Mouse (Mus musculus) hindbrain, embryonic 12.5 days (tissue): ENCODE data around the gene Eif2d. TPM values are rescaled to one million over a fixed set of nuclear protein-coding genes. Genes with fewer than 3 reads are reported as not detected.

Experiments used
- ATAC-seq: fragments of 200-750 bp; cut with Nextera tagmentation; 2 replicates; pipeline ENCODE4 v1.8.0; 2017; ENCODE audit warnings: moderate TSS enrichment; ENCODE audit not compliant: low FRiP score
- H3K27ac ChIP-seq: fragments of 300-500 bp; sonication (generic); 2 replicates; pipeline ENCODE4 v1.5.1; 2016; ENCODE audit warnings: mild to moderate bottlenecking
- H3K27me3 ChIP-seq: fragments of 300-500 bp; sonication (generic); 2 replicates; pipeline ENCODE4 v1.6.1; 2016; ENCODE audit warnings: mild to moderate bottlenecking
- H3K36me3 ChIP-seq: fragments of 300-500 bp; sonication (generic); 2 replicates; pipeline ENCODE4 v1.6.1; 2016; ENCODE audit warnings: mild to moderate bottlenecking
- H3K4me1 ChIP-seq: fragments of 300-500 bp; sonication (generic); 2 replicates; pipeline ENCODE4 v1.6.1; 2016
- H3K4me2 ChIP-seq: fragments of 300-500 bp; sonication (generic); replicated peaks from 2 replicates; pipeline ENCODE4 v1.6.1; 2016; ENCODE audit warnings: mild to moderate bottlenecking
- H3K4me3 ChIP-seq: fragments of 300-500 bp; sonication (generic); 2 replicates; pipeline ENCODE4 v1.5.1; 2016; ENCODE audit warnings: mild to moderate bottlenecking
- H3K9ac ChIP-seq: fragments of 300-500 bp; sonication (generic); 2 replicates; pipeline ENCODE4 v1.6.1; 2016; ENCODE audit warnings: mild to moderate bottlenecking, moderate library complexity
- H3K9me3 ChIP-seq: fragments of 300-500 bp; sonication (generic); replicated peaks from 2 replicates; pipeline ENCODE4 v1.6.1; 2016; ENCODE audit warnings: mild to moderate bottlenecking
- WGBS: fragments of 180-500 bp; shearing (Covaris S2); methylation state at CpG from one replicate; pipeline ENCODE4 v1.1.7; 2016; 5-methylcytosine and 5-hydroxymethylcytosine counted together
- polyA plus RNA-seq: library from polyadenylated mRNA; unstranded; fragments of >200 nt; fragmentation: Nextera tagmentation; extraction: Ambion mirVana; gene quantifications from 2 replicates; pipeline ENCODE4 v1.2.1, GENCODE M21; 2016

Eif2d gene
- polyA plus RNA-seq, 1 experiment from 2014 or later: 53.1 TPM

DNA sequence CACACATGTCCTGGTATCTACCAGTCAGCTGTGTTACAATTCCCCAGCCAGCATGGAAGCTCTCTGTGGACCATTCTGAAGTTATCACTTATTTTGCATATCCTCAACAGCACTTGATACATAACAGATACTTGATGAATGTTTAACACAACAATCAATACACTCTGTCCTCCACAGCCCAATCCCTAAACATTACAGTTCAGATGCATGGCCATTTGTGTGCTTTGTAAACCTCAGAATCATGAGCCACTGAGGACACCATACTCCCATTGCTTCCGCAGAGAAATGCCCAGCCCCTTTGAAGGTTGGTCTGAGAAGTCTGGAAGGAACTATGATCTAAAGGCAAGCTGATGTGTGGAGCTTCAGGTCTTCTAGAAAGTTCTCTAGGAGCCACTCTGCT, 58.7 kb downstream of the Eif2d start:
- no peak overlapping the region for H3K9ac ChIP-seq
- H3K4me2 ChIP-seq: no peak overlapping the region
- H3K4me3 ChIP-seq: no peak overlapping the region
- H3K27me3 ChIP-seq: no peaks in the 10 kb centered on the region
- H3K36me3 ChIP-seq: no peaks in the 10 kb centered on the region
- 79% methylated on average over 1 of the region's 1 CpGs for WGBS
- ATAC-seq: no peak
- H3K4me1 ChIP-seq: 0 out of 2 replicates have a peak, but pooled peaks cover 5% of the 10 kb centered on the region
- H3K27ac ChIP-seq: no peak overlapping the region
- no peaks in the 10 kb centered on the region for H3K9me3 ChIP-seq

GRCm38 (mm10) chr1:131212956-131213355, 60.0 kb downstream of the Eif2d start:
- no peak overlapping the region for H3K27ac ChIP-seq
- no peak overlapping the region for H3K4me2 ChIP-seq
- no peak overlapping the region for H3K4me3 ChIP-seq
- 0 out of 2 replicates have a peak, but pooled peaks cover 5% of the 10 kb centered on the region for H3K4me1 ChIP-seq
- H3K27me3 ChIP-seq: no peaks in the 10 kb centered on the region
- no peaks in the 10 kb centered on the region for H3K36me3 ChIP-seq
- no peak overlapping the region for H3K9ac ChIP-seq
- no peaks in the 10 kb centered on the region for H3K9me3 ChIP-seq
- 80% methylated on average over 5 of the region's 5 CpGs for WGBS
- no peak for ATAC-seq

DNA sequence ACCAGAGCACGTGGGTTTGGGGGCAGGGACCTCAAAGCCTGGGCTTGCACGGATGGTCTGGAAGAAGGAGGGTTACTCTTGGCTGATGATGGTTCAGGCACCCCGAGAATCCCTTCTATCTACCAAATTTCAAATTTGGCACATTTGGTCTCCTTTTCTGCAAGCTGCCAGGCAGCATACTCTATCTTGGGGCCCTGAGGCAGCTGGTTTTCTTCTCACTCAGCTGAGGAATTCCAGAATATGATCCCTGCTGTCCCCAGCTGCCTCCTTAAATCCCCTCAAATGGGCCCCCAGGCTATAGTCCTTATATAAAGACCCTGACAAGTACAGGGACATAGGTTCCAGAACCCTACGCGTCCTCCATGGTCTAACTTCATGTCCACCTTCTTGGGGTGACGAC, 60.4 kb downstream of the Eif2d start:
- no peaks in the 10 kb centered on the region for H3K27me3 ChIP-seq
- H3K36me3 ChIP-seq: no peaks in the 10 kb centered on the region
- ATAC-seq: no peak
- H3K4me2 ChIP-seq: no peak overlapping the region
- H3K27ac ChIP-seq: no peak overlapping the region
- no peaks in the 10 kb centered on the region for H3K9me3 ChIP-seq
- H3K4me3 ChIP-seq: no peak overlapping the region
- WGBS: 80% methylated on average over 6 of the region's 6 CpGs
- no peak overlapping the region for H3K9ac ChIP-seq
- 0 out of 2 replicates have a peak, but pooled peaks cover 5% of the 10 kb centered on the region for H3K4me1 ChIP-seq

DNA sequence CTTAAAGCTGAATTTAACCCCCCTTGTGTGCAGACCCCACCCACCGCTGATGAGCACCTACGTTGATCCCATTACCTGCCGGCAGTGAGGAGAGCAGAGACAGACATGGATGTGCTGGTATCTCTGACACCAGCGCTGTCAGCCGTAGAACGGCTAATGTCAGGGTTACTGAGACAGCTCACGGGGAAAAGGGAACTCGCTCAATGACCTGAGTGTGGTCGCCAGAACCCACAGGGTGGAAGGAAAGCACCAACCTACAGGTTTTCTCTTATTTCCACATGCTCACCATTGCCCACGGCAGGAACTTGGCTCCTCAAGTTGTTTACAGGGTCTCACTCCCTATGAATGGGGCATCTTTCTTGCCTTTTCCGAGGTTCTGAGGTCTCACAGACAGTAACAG, 66.0 kb downstream of the Eif2d start:
- 88% methylated on average over 11 of the region's 11 CpGs for WGBS
- no peak for ATAC-seq
- Histone ChIP-seq H3K27me3 (no peaks in the 10 kb centered on the region), H3K4me2 (no peak overlapping the region), H3K4me3 (no peak overlapping the region), H3K36me3 (no peaks in the 10 kb centered on the region), H3K9me3 (no peaks in the 10 kb centered on the region), H3K27ac (no peak overlapping the region), H3K9ac (no peak overlapping the region), H3K4me1 (no peaks in the 10 kb centered on the region)

GRCm38 (mm10) chr1:131221822-131222590, 69.0 kb downstream of the Eif2d start:
- Histone ChIP-seq H3K36me3 (no peaks in the 10 kb centered on the region), H3K4me1 (no peaks in the 10 kb centered on the region), H3K4me2 (no peak overlapping the region), H3K9me3 (no peaks in the 10 kb centered on the region), H3K27me3 (no peaks in the 10 kb centered on the region), H3K4me3 (no peak overlapping the region), H3K9ac (no peak overlapping the region), H3K27ac (no peak overlapping the region)
- 82% methylated on average over 13 of the region's 13 CpGs for WGBS
- no peak for ATAC-seq

DNA sequence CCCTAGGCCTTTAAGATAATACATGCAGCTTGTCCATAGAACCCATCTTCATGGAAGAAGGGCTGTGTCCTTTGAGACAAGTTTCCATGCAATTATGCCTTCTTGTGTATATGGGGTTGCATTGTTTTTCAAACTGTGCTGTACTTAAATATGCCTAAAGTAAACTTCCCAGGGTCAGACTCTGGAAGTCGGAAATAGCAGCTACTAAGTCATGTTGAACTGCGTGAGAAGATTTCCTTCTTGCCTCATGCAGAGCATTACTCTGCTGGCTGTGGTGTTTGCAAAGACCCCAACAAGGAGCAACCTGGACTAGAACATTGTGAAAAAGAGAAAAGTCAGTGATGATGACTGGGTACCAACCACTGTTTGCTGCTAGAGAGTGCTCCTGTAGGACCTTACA, 70.4 kb downstream of the Eif2d start:
- no peak for ATAC-seq
- WGBS: 87% methylated on average over 2 of the region's 2 CpGs

GRCm38 (mm10) chr1:131224848-131225471, 72.0 kb downstream of the Eif2d start:
- Histone ChIP-seq H3K9ac (no peak overlapping the region), H3K4me3 (no peak overlapping the region), H3K27ac (no peak overlapping the region), H3K4me1 (no peaks in the 10 kb centered on the region), H3K9me3 (no peaks in the 10 kb centered on the region), H3K36me3 (no peaks in the 10 kb centered on the region), H3K4me2 (no peak overlapping the region), H3K27me3 (no peaks in the 10 kb centered on the region)
- 59% methylated on average over 12 of the region's 12 CpGs for WGBS
- 0 out of 2 replicates have a peak, but pooled peaks have one; percentile 56 for ATAC-seq

More for the DNA sequence above, 70.4 kb downstream of the Eif2d start:
- no peak overlapping the region for H3K9ac ChIP-seq
- no peaks in the 10 kb centered on the region for H3K27me3 ChIP-seq
- no peak overlapping the region for H3K27ac ChIP-seq
- H3K36me3 ChIP-seq: no peaks in the 10 kb centered on the region
- no peak overlapping the region for H3K4me3 ChIP-seq
- H3K9me3 ChIP-seq: no peaks in the 10 kb centered on the region
- no peak overlapping the region for H3K4me2 ChIP-seq
- no peaks in the 10 kb centered on the region for H3K4me1 ChIP-seq

DNA sequence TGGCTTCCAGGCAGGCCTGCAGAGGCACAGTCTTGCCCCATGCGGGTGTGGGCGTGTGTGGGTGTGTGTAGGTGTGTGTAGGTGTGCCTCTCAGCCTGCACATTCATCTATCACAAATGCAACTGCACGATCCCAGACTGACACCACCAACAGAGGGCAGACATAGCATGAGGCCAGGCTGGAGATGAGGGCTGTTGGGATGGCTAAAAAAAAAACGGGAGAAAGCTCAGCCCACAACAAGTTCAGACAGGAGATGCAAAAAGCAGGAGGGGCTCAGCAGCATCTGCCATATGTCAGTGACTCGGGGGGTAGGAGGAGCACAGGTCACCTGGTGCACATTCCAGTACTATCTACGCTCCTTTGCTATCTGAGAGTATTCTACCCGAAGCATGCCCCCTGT, 75.2 kb downstream of the Eif2d start:
- H3K4me3 ChIP-seq: no peak overlapping the region
- no peak overlapping the region for H3K9ac ChIP-seq
- no peak for ATAC-seq
- no peak overlapping the region for H3K27ac ChIP-seq
- H3K9me3 ChIP-seq: no peaks in the 10 kb centered on the region
- H3K4me1 ChIP-seq: 0 out of 2 replicates have a peak, but pooled peaks cover 4% of the 10 kb centered on the region
- no peak overlapping the region for H3K4me2 ChIP-seq
- 72% methylated on average over 7 of the region's 7 CpGs for WGBS
- no peaks in the 10 kb centered on the region for H3K36me3 ChIP-seq
- no peaks in the 10 kb centered on the region for H3K27me3 ChIP-seq

DNA sequence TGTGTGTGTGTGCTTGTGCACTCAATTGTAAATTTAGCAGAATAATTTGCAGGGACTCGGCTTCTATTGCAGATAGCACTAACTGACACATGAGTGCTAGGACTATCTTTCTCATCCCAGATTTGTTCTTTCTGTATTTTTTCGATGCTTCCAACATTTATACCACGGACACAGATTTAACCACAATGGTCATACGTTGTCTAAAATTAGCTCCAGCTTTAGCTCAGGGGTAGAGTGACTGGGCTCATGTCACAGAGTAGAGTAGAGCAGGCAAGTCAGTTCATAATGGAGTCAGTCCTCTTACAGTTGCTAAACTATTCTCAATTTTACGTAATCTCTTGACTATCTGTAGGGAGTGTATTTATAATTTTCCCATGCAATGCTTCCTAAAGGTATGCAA, 75.7 kb downstream of the Eif2d start:
- WGBS: 84% methylated on average over 5 of the region's 5 CpGs
- H3K4me3 ChIP-seq: no peak overlapping the region
- H3K4me2 ChIP-seq: no peak overlapping the region
- no peaks in the 10 kb centered on the region for H3K36me3 ChIP-seq
- peaks cover 4% of the 10 kb centered on the region; the same call in 1 of the 2 replicates for H3K4me1 ChIP-seq
- H3K27ac ChIP-seq: no peak overlapping the region
- no peaks in the 10 kb centered on the region for H3K9me3 ChIP-seq
- ATAC-seq: no peak
- no peak overlapping the region for H3K9ac ChIP-seq
- H3K27me3 ChIP-seq: no peaks in the 10 kb centered on the region

GRCm38 (mm10) chr1:131233527-131233926, 80.5 kb downstream of the Eif2d start:
- Histone ChIP-seq H3K4me1 (peaks cover 6% of the 10 kb centered on the region; the same call in 1 of the 2 replicates), H3K36me3 (no peaks in the 10 kb centered on the region), H3K4me3 (no peak overlapping the region), H3K9ac (no peak overlapping the region), H3K4me2 (no peak overlapping the region), H3K27ac (no peak overlapping the region), H3K9me3 (no peaks in the 10 kb centered on the region), H3K27me3 (no peaks in the 10 kb centered on the region)
- 71% methylated on average over 12 of the region's 12 CpGs for WGBS
- no peak for ATAC-seq

- ATAC-seq: no peak
- no peaks in the 10 kb centered on the region for H3K36me3 ChIP-seq
- H3K27ac ChIP-seq: no peak overlapping the region
- H3K4me2 ChIP-seq: no peak overlapping the region
- WGBS: 66% methylated on average over 7 of the region's 7 CpGs
- H3K9ac ChIP-seq: no peak overlapping the region
- no peaks in the 10 kb centered on the region for H3K9me3 ChIP-seq
- no peak overlapping the region for H3K4me3 ChIP-seq
- H3K4me1 ChIP-seq: peaks cover 22% of the 10 kb centered on the region
- peaks cover 7% of the 10 kb centered on the region for H3K27me3 ChIP-seq
Measured at GRCm38 (mm10) chr1:131236077-131236476, 83.1 kb downstream of the Eif2d start.
